In the genomic region with DNA sequence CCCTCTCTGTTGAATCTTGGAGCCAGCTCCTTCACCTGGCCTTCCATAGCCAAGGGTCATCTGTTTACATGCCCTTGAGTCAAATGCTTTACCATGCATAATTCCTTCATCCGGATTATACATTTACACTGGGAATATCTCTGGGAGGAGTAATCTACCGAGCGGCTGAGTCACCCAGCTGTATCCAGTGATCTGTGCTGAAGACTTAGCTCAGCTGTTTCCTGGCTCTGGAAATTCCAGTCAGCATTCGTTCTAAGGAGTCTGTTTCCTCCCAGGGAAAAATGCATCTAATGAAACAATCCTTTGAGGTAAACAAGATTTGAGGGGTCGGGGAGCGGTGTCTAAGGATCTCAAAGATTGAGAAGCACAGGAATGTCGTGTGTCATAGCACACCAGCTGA, we compare ENCODE assay signal across 17 mouse cellular contexts.
DNase-seq lines count a peak whose midpoint lies in the region; ATAC-seq lines count a peak whose summit lies in the region.
"Had no signal": no experiment of that assay in that cellular context is flagged by ENCODE, and none has a peak within 500 bp of the region (broad histone marks: within the 10 kb centered on the region; RNA-seq: fewer than 3 reads in every experiment).

No protein-coding gene starts in this region.

- H3K9me3 ChIP-seq in hindbrain, embryonic 11.5 days (ENCODE audit: control insufficient read depth, low read length): no peaks in the 10 kb centered on the region
- no peaks in the 10 kb centered on the region for H3K9me3 ChIP-seq in midbrain, embryonic 13.5 days
- H3K9me3 ChIP-seq: limb, embryonic 15.5 days; lung, embryonic 15.5 days had no signal

- no peaks in the 10 kb centered on the region for H3K27me3 ChIP-seq in hindbrain, embryonic 11.5 days (ENCODE audit: control insufficient read depth, insufficient read depth, low read length)
- no peaks in the 10 kb centered on the region for H3K27me3 ChIP-seq in midbrain, embryonic 13.5 days
- H3K27me3 ChIP-seq: limb, embryonic 15.5 days; lung, embryonic 15.5 days; Patski had no signal

- peak overlapping the region; percentile 82 for H3K27ac ChIP-seq in hindbrain, embryonic 11.5 days (ENCODE audit: low read depth, low read length)
- peak overlapping the region; percentile 91 for H3K27ac ChIP-seq in midbrain, embryonic 13.5 days
- H3K27ac ChIP-seq: gastrocnemius, adult 2 months; limb, embryonic 15.5 days; lung, embryonic 15.5 days had no signal

- peaks cover 15% of the 10 kb centered on the region for H3K4me1 ChIP-seq in hindbrain, embryonic 11.5 days (replicated peaks; ENCODE audit: control insufficient read depth, insufficient read depth, low read length)
- H3K4me1 ChIP-seq in midbrain, embryonic 13.5 days (replicated peaks): peaks cover 76% of the 10 kb centered on the region

- no peak overlapping the region for H3K4me3 ChIP-seq in hindbrain, embryonic 11.5 days (ENCODE audit: low read depth, low read length)
- no peak overlapping the region for H3K4me3 ChIP-seq in midbrain, embryonic 13.5 days (replicated peaks)
- H3K4me3 ChIP-seq: gastrocnemius, adult 2 months; limb, embryonic 15.5 days; lung, embryonic 15.5 days had no signal

- DNase-seq in MN1 (ENCODE audit: low spot score) (peak; percentile 27), NIH3T3 (ENCODE audit: low read depth) (peak; percentile 31)
- DNase-seq in hindbrain, embryonic 11.5 days (ENCODE audit: low spot score): no peak
- no peak for DNase-seq in thymus, postnatal 36 days
- no peak for DNase-seq in yolk sac, embryonic 10.5 days (ENCODE audit: low spot score)
- no peak for DNase-seq in spleen, postnatal 10 days (ENCODE audit: low spot score in 2 of 2)
- DNase-seq in frontal cortex, postnatal 25 days (ENCODE audit: low spot score in 2 of 2): no peak
- DNase-seq: cerebellum, adult 2 months; embryo, embryonic 11 days; gastrocnemius, adult 2 months; kidney, adult 11 months; kidney, postnatal 25 days; thymus, postnatal 14 days had no signal

- H3K9ac ChIP-seq in hindbrain, embryonic 11.5 days (ENCODE audit: low read depth, low read length): no peak overlapping the region
- H3K9ac ChIP-seq in midbrain, embryonic 13.5 days (replicated peaks): no peak overlapping the region
- H3K9ac ChIP-seq: limb, embryonic 15.5 days; lung, embryonic 15.5 days had no signal

- ATAC-seq in hindbrain, embryonic 11.5 days (ENCODE audit: low FRiP score): no peak
- ATAC-seq in midbrain, embryonic 13.5 days: no peak
- ATAC-seq: Patski had no signal

- no peaks in the 10 kb centered on the region for H3K36me3 ChIP-seq in hindbrain, embryonic 11.5 days (ENCODE audit: control insufficient read depth, insufficient read depth, low read length)
- H3K36me3 ChIP-seq in midbrain, embryonic 13.5 days: no peaks in the 10 kb centered on the region
- H3K36me3 ChIP-seq: limb, embryonic 15.5 days; lung, embryonic 15.5 days had no signal

- 62% methylated on average over 7 of the region's 7 CpGs for WGBS in hindbrain, embryonic 11.5 days
- WGBS in midbrain, embryonic 13.5 days: 33% methylated on average over 7 of the region's 7 CpGs

- H3K4me2 ChIP-seq in hindbrain, embryonic 11.5 days (replicated peaks; ENCODE audit: low read depth, low read length): no peak overlapping the region
- no peak overlapping the region for H3K4me2 ChIP-seq in midbrain, embryonic 13.5 days (replicated peaks)
- H3K4me2 ChIP-seq: limb, embryonic 15.5 days; lung, embryonic 15.5 days had no signal

Comparison
In these comparisons a context has a peak if more than half of its experiments do, and no peak if none do; other contexts are left out.
1. DNase-seq: peak in MN1 (single experiment) and NIH3T3 (single experiment); none in hindbrain, embryonic 11.5 days (single experiment), thymus, postnatal 36 days (0 of 2), yolk sac, embryonic 10.5 days (single experiment), spleen, postnatal 10 days (0 of 2) and frontal cortex, postnatal 25 days (0 of 2).